8 mouse cellular contexts compared by ENCODE assay signal in the genomic region with DNA sequence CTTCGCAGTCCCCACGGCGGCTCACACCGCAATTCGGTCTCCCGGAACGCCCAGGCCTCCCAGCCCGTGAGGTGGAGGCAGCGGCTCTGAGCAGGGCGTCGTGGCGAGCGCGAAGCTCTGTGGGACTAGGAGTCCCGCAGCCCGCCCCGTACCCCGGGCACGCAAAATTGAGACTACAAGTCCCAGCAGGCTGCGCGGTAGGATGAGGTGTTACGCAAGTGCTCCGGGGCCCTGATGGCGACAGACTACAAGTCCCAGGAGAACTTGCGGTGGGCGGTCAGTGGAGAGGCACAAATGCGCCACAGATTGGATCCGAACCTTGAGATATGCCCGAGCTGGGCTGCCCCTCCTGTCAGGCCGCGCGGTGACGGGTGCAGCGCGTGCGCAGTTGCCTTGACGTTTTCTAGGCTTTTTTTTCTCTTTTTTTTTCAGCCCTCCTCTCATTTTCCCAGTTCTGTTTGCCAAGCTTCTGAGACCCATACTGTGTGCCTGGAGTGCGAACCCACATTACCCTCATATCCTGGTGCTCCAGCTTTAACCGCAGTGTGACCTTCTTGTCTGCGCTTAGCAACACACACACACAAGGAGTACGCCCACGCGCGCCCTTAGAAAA. TPM values are rescaled to one million over a fixed set of nuclear protein-coding genes. Genes with fewer than 3 reads are reported as not detected.
DNase-seq lines count a peak whose midpoint lies in the region; ATAC-seq and TF ChIP-seq lines count a peak whose summit lies in the region.

No protein-coding gene starts in this region.

- ATAC-seq in forebrain, embryonic 12.5 days (ENCODE audit: low FRiP score): peak; percentile 98
- ATAC-seq in heart, postnatal 0 days (ENCODE audit: insufficient read depth, low read depth): peak; percentile 97
- peak; percentile 96 for ATAC-seq in liver, embryonic 16.5 days (ENCODE audit: low read depth)
- ATAC-seq in neural tube, embryonic 13.5 days (ENCODE audit: low read depth): peak; percentile 99

- H3K4me1 ChIP-seq in ES-Bruce4 (ENCODE audit: control insufficient read depth, insufficient read depth, low read length): peaks cover 1% of the 10 kb centered on the region
- H3K4me1 ChIP-seq in forebrain, embryonic 12.5 days: peaks cover 26% of the 10 kb centered on the region
- H3K4me1 ChIP-seq in heart, postnatal 0 days (ENCODE audit: control insufficient read depth, insufficient read depth): peaks cover 23% of the 10 kb centered on the region
- H3K4me1 ChIP-seq in liver, embryonic 16.5 days (ENCODE audit: control insufficient read depth, low read depth, low read length): peaks cover 24% of the 10 kb centered on the region
- H3K4me1 ChIP-seq in neural tube, embryonic 13.5 days (replicated peaks): peaks cover 30% of the 10 kb centered on the region
- peaks cover 14% of the 10 kb centered on the region for H3K4me1 ChIP-seq in testis, adult 2 months (ENCODE audit: control insufficient read depth, insufficient read depth, low read length)

- peak overlapping the region; percentile 71 for H3K9ac ChIP-seq in ES-Bruce4 (ENCODE audit: low read depth, poor library complexity, severe bottlenecking)
- peak overlapping the region; percentile 95 for H3K9ac ChIP-seq in forebrain, embryonic 12.5 days
- peak overlapping the region; percentile 81 for H3K9ac ChIP-seq in heart, postnatal 0 days (replicated peaks; ENCODE audit: low read depth, low read length)
- peak overlapping the region; percentile 96 for H3K9ac ChIP-seq in liver, embryonic 16.5 days (ENCODE audit: low read depth, low read length)
- H3K9ac ChIP-seq in neural tube, embryonic 13.5 days: peak overlapping the region; percentile 96

- peak; percentile 96 for DNase-seq in c-Kit-positive CD71-positive TER-119-positive erythroid progenitor cells, embryonic 14.5 days (ENCODE audit: low spot score)
- peak; percentile 99 for DNase-seq in heart, postnatal 0 days (ENCODE audit: low spot score)
- DNase-seq in kidney, postnatal 4 days: peak; percentile 98 to 99

- peak overlapping the region; percentile 95 for H3K4me2 ChIP-seq in forebrain, embryonic 12.5 days
- H3K4me2 ChIP-seq in heart, postnatal 0 days (ENCODE audit: low read depth, low read length): peak overlapping the region; percentile 92
- peak overlapping the region; percentile 96 for H3K4me2 ChIP-seq in liver, embryonic 16.5 days (ENCODE audit: low read depth, low read length)
- peak overlapping the region; percentile 90 for H3K4me2 ChIP-seq in neural tube, embryonic 13.5 days

- TF ChIP-seq POLR2A in ES-Bruce4 (IDR thresholded peaks at IDR 0.05; ENCODE audit: insufficient read depth, low read length): no peak
- TF ChIP-seq POLR2A in testis, adult 2 months (IDR thresholded peaks at IDR 0.05; ENCODE audit: control insufficient read depth, low read depth, low read length): peak; percentile 90

- no peaks in the 10 kb centered on the region for H3K9me3 ChIP-seq in ES-Bruce4 (replicated peaks; ENCODE audit: control insufficient read depth, insufficient read depth, low read length, poor library complexity, severe bottlenecking)
- H3K9me3 ChIP-seq in forebrain, embryonic 12.5 days: no peaks in the 10 kb centered on the region
- H3K9me3 ChIP-seq in heart, postnatal 0 days (replicated peaks; ENCODE audit: control insufficient read depth, low read length): no peaks in the 10 kb centered on the region
- H3K9me3 ChIP-seq in liver, embryonic 16.5 days (replicated peaks; ENCODE audit: control insufficient read depth, low read length): no peaks in the 10 kb centered on the region
- no peaks in the 10 kb centered on the region for H3K9me3 ChIP-seq in neural tube, embryonic 13.5 days

- TF ChIP-seq CTCF in ES-Bruce4 (IDR thresholded peaks at IDR 0.05; ENCODE audit: low read depth, low read length): no peak
- no peak for TF ChIP-seq CTCF in heart, postnatal 0 days (IDR thresholded peaks at IDR 0.05; ENCODE audit: low read depth)
- TF ChIP-seq CTCF in testis, adult 2 months (IDR thresholded peaks at IDR 0.05; ENCODE audit: control insufficient read depth, insufficient read depth, insufficient replicate concordance, low read depth, low read length): no peak; the same call in 1 of the 2 replicates

- no peaks in the 10 kb centered on the region; the same call in 1 of the 2 replicates for H3K36me3 ChIP-seq in ES-Bruce4 (ENCODE audit: control insufficient read depth, insufficient read depth, low read length, poor library complexity, severe bottlenecking)
- peaks cover 8% of the 10 kb centered on the region; the same call in 1 of the 2 replicates for H3K36me3 ChIP-seq in forebrain, embryonic 12.5 days (replicated peaks)
- peaks cover 4% of the 10 kb centered on the region; the same call in 1 of the 2 replicates for H3K36me3 ChIP-seq in heart, postnatal 0 days (replicated peaks; ENCODE audit: control insufficient read depth, insufficient read depth, low read length)
- H3K36me3 ChIP-seq in liver, embryonic 16.5 days (ENCODE audit: control insufficient read depth, insufficient read depth): no peaks in the 10 kb centered on the region
- H3K36me3 ChIP-seq in neural tube, embryonic 13.5 days: 0 out of 2 replicates have a peak, but pooled peaks cover 17% of the 10 kb centered on the region
- H3K36me3 ChIP-seq in testis, adult 2 months (ENCODE audit: control insufficient read depth, insufficient read depth, low read length): peaks cover 1% of the 10 kb centered on the region; the same call in 1 of the 2 replicates

- 2% methylated on average over 44 of the region's 44 CpGs for WGBS in forebrain, embryonic 12.5 days
- under 1% methylated on average over 44 of the region's 44 CpGs for WGBS in heart, postnatal 0 days
- under 1% methylated on average over 44 of the region's 44 CpGs for WGBS in liver, embryonic 16.5 days (ENCODE audit: insufficient replicate concordance)
- WGBS in neural tube, embryonic 13.5 days: 1% methylated on average over 44 of the region's 44 CpGs

- H3K4me3 ChIP-seq in ES-Bruce4 (ENCODE audit: low read depth, low read length): peak overlapping the region; percentile 89
- H3K4me3 ChIP-seq in forebrain, embryonic 12.5 days (replicated peaks): peak overlapping the region; percentile 94
- H3K4me3 ChIP-seq in heart, postnatal 0 days (ENCODE audit: low read depth, low read length): peak overlapping the region; percentile 83
- H3K4me3 ChIP-seq in liver, embryonic 16.5 days (ENCODE audit: low read depth, low read length): peak overlapping the region; percentile 98
- peak overlapping the region; percentile 97 for H3K4me3 ChIP-seq in neural tube, embryonic 13.5 days
- H3K4me3 ChIP-seq in testis, adult 2 months (ENCODE audit: control insufficient read depth, low read depth, low read length): peak overlapping the region; percentile 81

- peak overlapping the region; percentile 42 for H3K27ac ChIP-seq in ES-Bruce4 (ENCODE audit: insufficient read depth, low read length)
- peak overlapping the region; percentile 88 for H3K27ac ChIP-seq in forebrain, embryonic 12.5 days
- H3K27ac ChIP-seq in heart, postnatal 0 days (ENCODE audit: low read depth): peak overlapping the region; percentile 85
- H3K27ac ChIP-seq in liver, embryonic 16.5 days (ENCODE audit: low read length): peak overlapping the region; percentile 89
- H3K27ac ChIP-seq in neural tube, embryonic 13.5 days (replicated peaks): peak overlapping the region; percentile 93
- H3K27ac ChIP-seq in testis, adult 2 months (ENCODE audit: control insufficient read depth, insufficient read depth, low read depth, low read length): peak overlapping the region; percentile 89

- no peaks in the 10 kb centered on the region for H3K27me3 ChIP-seq in ES-Bruce4 (ENCODE audit: control insufficient read depth, insufficient read depth, low read length, poor library complexity, severe bottlenecking)
- H3K27me3 ChIP-seq in forebrain, embryonic 12.5 days: no peaks in the 10 kb centered on the region
- H3K27me3 ChIP-seq in heart, postnatal 0 days (ENCODE audit: control insufficient read depth, insufficient read depth, low read length): no peaks in the 10 kb centered on the region
- H3K27me3 ChIP-seq in liver, embryonic 16.5 days (ENCODE audit: control insufficient read depth, insufficient read depth, low read depth, low read length): no peaks in the 10 kb centered on the region
- no peaks in the 10 kb centered on the region for H3K27me3 ChIP-seq in neural tube, embryonic 13.5 days
- no peaks in the 10 kb centered on the region for H3K27me3 ChIP-seq in testis, adult 2 months (ENCODE audit: control insufficient read depth, insufficient read depth, low read length)

- no peak for TF ChIP-seq EP300 in ES-Bruce4 (IDR thresholded peaks at IDR 0.05; ENCODE audit: insufficient read depth, low read depth, low read length)
- no peak for TF ChIP-seq EP300 in heart, postnatal 0 days (IDR thresholded peaks at IDR 0.05; ENCODE audit: low read depth)

RNA-seq across cellular contexts. Expression of a gene that starts 22.8 kb away (rescaled TPM):
- 77.7 and 79.6 TPM in 2 replicates for polyA plus RNA-seq in ES-Bruce4 (2011; ENCODE audit: insufficient read depth, insufficient read length, low read depth, missing spikeins)
- 202 and 216 TPM in 2 replicates for polyA plus RNA-seq in forebrain, embryonic 12.5 days (2016; fragmentation: Nextera tagmentation; extraction: Ambion mirVana)
- total RNA-seq in heart, postnatal 0 days (2014; rRNA removed; ENCODE audit: low replicate concordance): 134 and 174 TPM in 2 replicates
- polyA plus RNA-seq in heart, postnatal 0 days (2015; fragmentation: Nextera tagmentation; extraction: Ambion mirVana): 107 and 108 TPM in 2 replicates
- 42.7 and 48.1 TPM in 2 replicates for polyA plus RNA-seq in liver, embryonic 16.5 days (2015; fragmentation: Nextera tagmentation; extraction: Ambion mirVana)
- polyA plus RNA-seq in neural tube, embryonic 13.5 days (2015; fragmentation: Nextera tagmentation; extraction: Ambion mirVana): 305 and 310 TPM in 2 replicates
- polyA plus RNA-seq in testis, adult 2 months (2012; rRNA removed): 182 and 191 TPM in 2 replicates

RNA-seq across cellular contexts. Expression of a gene that starts 49.8 kb away (rescaled TPM):
- 6.3 and 6.6 TPM in 2 replicates for polyA plus RNA-seq in ES-Bruce4 (2011; ENCODE audit: insufficient read depth, insufficient read length, low read depth, missing spikeins)
- 50.8 and 57.6 TPM in 2 replicates for polyA plus RNA-seq in forebrain, embryonic 12.5 days (2016; fragmentation: Nextera tagmentation; extraction: Ambion mirVana)
- total RNA-seq in heart, postnatal 0 days (2014; rRNA removed; ENCODE audit: low replicate concordance): 50.8 and 61.5 TPM in 2 replicates
- 25.6 and 27.6 TPM in 2 replicates for polyA plus RNA-seq in heart, postnatal 0 days (2015; fragmentation: Nextera tagmentation; extraction: Ambion mirVana)
- polyA plus RNA-seq in liver, embryonic 16.5 days (2015; fragmentation: Nextera tagmentation; extraction: Ambion mirVana): 4.2 and 5.3 TPM in 2 replicates
- polyA plus RNA-seq in neural tube, embryonic 13.5 days (2015; fragmentation: Nextera tagmentation; extraction: Ambion mirVana): 58.2 and 62.0 TPM in 2 replicates
- 5.6 and 9.7 TPM in 2 replicates for polyA plus RNA-seq in testis, adult 2 months (2012; rRNA removed)

Comparison
In these comparisons a context has a peak if more than half of its experiments do, and no peak if none do; other contexts are left out.
1. Peak in every context shown above with its lines: DNase-seq, ATAC-seq, H3K4me3 ChIP-seq and H3K27ac ChIP-seq.
2. H3K27ac ChIP-seq: peak in every context shown above with its lines; median percentile 93 in neural tube, embryonic 13.5 days; 89 in liver, embryonic 16.5 days; 89 in testis, adult 2 months; 88 in forebrain, embryonic 12.5 days; 85 in heart, postnatal 0 days; 42 in ES-Bruce4.